In the genomic region with DNA sequence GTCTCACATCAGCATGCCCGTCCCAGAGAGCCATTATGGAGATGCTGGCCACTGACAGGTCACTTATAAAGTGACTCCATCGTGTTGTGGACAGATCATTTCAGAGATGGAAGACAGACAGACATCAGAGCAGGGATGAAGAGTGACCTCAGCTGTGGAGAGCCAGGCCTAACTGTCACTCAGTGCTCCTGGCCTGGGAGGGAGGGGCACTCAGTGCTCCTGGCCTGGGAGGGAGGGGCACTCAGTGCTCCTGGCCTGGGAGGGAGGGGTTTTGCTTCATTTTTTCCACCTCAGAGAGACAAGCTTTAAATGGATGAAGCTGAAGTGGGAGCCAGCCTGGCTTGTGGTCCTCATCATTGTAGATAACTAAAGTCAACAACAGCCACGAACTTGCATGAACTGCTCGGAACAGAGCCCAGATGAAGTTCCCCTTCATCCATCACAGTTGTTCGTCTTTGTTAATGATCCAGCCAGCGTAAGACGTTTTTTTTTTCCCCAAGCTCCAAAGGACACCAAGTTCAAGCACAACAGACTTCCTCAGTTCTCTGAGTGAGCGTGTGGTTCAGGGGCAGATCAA, we compare ENCODE assay signal across 11 mouse cellular contexts.
DNase-seq lines count a peak whose midpoint lies in the region; ATAC-seq and TF ChIP-seq lines count a peak whose summit lies in the region.
"Had no signal": no experiment of that assay in that cellular context is flagged by ENCODE, and none has a peak within 500 bp of the region (broad histone marks: within the 10 kb centered on the region; RNA-seq: fewer than 3 reads in every experiment).

No protein-coding gene starts in this region.

- TF ChIP-seq CTCF in kidney, postnatal 0 days (IDR thresholded peaks at IDR 0.05; ENCODE audit: low read depth), result no peak
- no peak for TF ChIP-seq CTCF in small intestine, adult 2 months (IDR thresholded peaks at IDR 0.05; ENCODE audit: extremely low read depth, insufficient read length, insufficient replicate concordance, low read depth, low read length)

- H3K4me3 ChIP-seq in heart, embryonic 13.5 days, result no peak overlapping the region
- no peak overlapping the region for H3K4me3 ChIP-seq in kidney, postnatal 0 days (replicated peaks; ENCODE audit: low read depth, low read length)
- H3K4me3 ChIP-seq in small intestine, adult 2 months (ENCODE audit: low read depth, low read length), result no peak overlapping the region
- H3K4me3 ChIP-seq: neural tube, embryonic 13.5 days had no signal

- H3K9ac ChIP-seq in heart, embryonic 13.5 days, result no peak overlapping the region
- no peak overlapping the region for H3K9ac ChIP-seq in kidney, postnatal 0 days (ENCODE audit: low read depth, low read length)
- H3K9ac ChIP-seq: neural tube, embryonic 13.5 days had no signal

- peak; percentile 21 for DNase-seq in ovary, adult 18-20 months (ENCODE audit: low spot score)
- no peak for DNase-seq in ovary, postnatal 14 days (ENCODE audit: low spot score)
- DNase-seq in kidney, postnatal 0 days (ENCODE audit: low spot score), result peak; percentile 71
- no peak for DNase-seq in spleen, postnatal 10 days (ENCODE audit: low spot score in 2 of 2)
- DNase-seq: cerebellum, adult 11 months had no signal

- TF ChIP-seq POLR2A in small intestine, adult 2 months (IDR thresholded peaks at IDR 0.05; ENCODE audit: low read depth, low read length), result no peak

- H3K27me3 ChIP-seq in heart, embryonic 13.5 days (replicated peaks), result no peaks in the 10 kb centered on the region
- H3K27me3 ChIP-seq in kidney, postnatal 0 days (ENCODE audit: insufficient read depth, low read length), result no peaks in the 10 kb centered on the region
- no peaks in the 10 kb centered on the region for H3K27me3 ChIP-seq in small intestine, adult 2 months (ENCODE audit: control insufficient read depth, insufficient read depth, low read length)
- H3K27me3 ChIP-seq: neural tube, embryonic 13.5 days had no signal

- no peaks in the 10 kb centered on the region for H3K9me3 ChIP-seq in heart, embryonic 13.5 days
- no peaks in the 10 kb centered on the region for H3K9me3 ChIP-seq in kidney, postnatal 0 days (replicated peaks; ENCODE audit: low read length)
- H3K9me3 ChIP-seq: neural tube, embryonic 13.5 days had no signal

- H3K4me2 ChIP-seq in heart, embryonic 13.5 days, result no peak overlapping the region
- H3K4me2 ChIP-seq in kidney, postnatal 0 days (ENCODE audit: low read length), result no peak overlapping the region
- H3K4me2 ChIP-seq: neural tube, embryonic 13.5 days had no signal

- H3K4me1 ChIP-seq in heart, embryonic 13.5 days, result peaks cover 56% of the 10 kb centered on the region
- peaks cover 15% of the 10 kb centered on the region for H3K4me1 ChIP-seq in kidney, postnatal 0 days (replicated peaks; ENCODE audit: insufficient read depth, low read length)
- no peaks in the 10 kb centered on the region for H3K4me1 ChIP-seq in small intestine, adult 2 months (ENCODE audit: control insufficient read depth, insufficient read depth, insufficient read length, low read length)

- ATAC-seq in heart, embryonic 13.5 days (ENCODE audit: extremely low read depth, insufficient number of reproducible peaks, low FRiP score, low TSS enrichment), result no peak
- no peak for ATAC-seq in kidney, postnatal 0 days (replicated peaks; ENCODE audit: low FRiP score, low read depth)
- no peak for ATAC-seq in megakaryocyte progenitor cell, adult 5-6 weeks (replicated peaks; ENCODE audit: poor library complexity)
- ATAC-seq in frontal cortex, adult (ENCODE audit: low TSS enrichment), result no peak
- ATAC-seq: hindbrain, embryonic 16.5 days had no signal

- H3K27ac ChIP-seq in heart, embryonic 13.5 days (replicated peaks), result peak overlapping the region; percentile 41; the same call in 1 of the 2 replicates
- H3K27ac ChIP-seq in kidney, postnatal 0 days, result peak overlapping the region; percentile 71; the same call in 1 of the 2 replicates
- 0 out of 2 replicates have a peak overlapping the region, but pooled peaks have one; percentile 1 for H3K27ac ChIP-seq in small intestine, adult 2 months (ENCODE audit: insufficient read depth, low read depth, low read length)
- H3K27ac ChIP-seq: neural tube, embryonic 13.5 days had no signal

- 44% methylated on average over 8 of the region's 8 CpGs for WGBS in heart, embryonic 13.5 days
- WGBS in kidney, postnatal 0 days, result 38% methylated on average over 8 of the region's 8 CpGs
- 40% methylated on average over 8 of the region's 8 CpGs for WGBS in small intestine, adult 2 months

- no peaks in the 10 kb centered on the region for H3K36me3 ChIP-seq in heart, embryonic 13.5 days
- H3K36me3 ChIP-seq in kidney, postnatal 0 days (ENCODE audit: insufficient read depth, low read length), result no peaks in the 10 kb centered on the region
- no peaks in the 10 kb centered on the region for H3K36me3 ChIP-seq in small intestine, adult 2 months (ENCODE audit: control insufficient read depth, insufficient read depth, low read length)
- H3K36me3 ChIP-seq: neural tube, embryonic 13.5 days had no signal

Comparison
In these comparisons a context has a peak if more than half of its experiments do, and no peak if none do; other contexts are left out.
1. DNase-seq: peak in ovary, adult 18-20 months (single experiment) and kidney, postnatal 0 days (single experiment); none in ovary, postnatal 14 days (single experiment) and spleen, postnatal 10 days (0 of 2).
2. H3K27ac ChIP-seq: peak in every context shown above with its lines; median percentile 71 in kidney, postnatal 0 days; 41 in heart, embryonic 13.5 days; 1 in small intestine, adult 2 months.